Mouse (Mus musculus): Measurements from ENCODE around the gene Chga.

The Chga gene

DNA sequence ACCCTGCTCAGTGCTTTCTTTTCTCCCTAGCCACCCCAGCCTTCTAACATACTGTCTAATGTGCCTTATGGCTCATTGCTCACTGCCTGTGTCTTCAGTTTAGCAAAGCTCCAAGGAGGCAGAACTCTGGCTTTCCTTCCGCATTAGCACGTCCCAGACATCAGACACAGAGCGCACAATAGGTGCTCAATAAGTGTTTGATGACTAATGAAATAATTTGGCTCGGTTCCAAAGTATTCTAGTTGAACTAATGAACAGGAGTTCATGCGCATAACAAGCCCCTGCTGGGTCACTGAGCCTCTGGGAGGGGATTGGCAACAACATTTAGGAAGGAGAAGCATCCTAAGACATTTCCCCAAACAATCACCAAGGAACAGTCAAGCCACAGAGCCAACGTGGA is 2.8 kb upstream of the Chga start:
- in situ Hi-C loops (cut with MboI; ENCODE audit: low pct_unique_long_range_greater_than_20kb in 1 of 2, low sequenced_read_pairs in 2 of 2, unreplicated experiment in 1 of 2), result no loop called here

DNA sequence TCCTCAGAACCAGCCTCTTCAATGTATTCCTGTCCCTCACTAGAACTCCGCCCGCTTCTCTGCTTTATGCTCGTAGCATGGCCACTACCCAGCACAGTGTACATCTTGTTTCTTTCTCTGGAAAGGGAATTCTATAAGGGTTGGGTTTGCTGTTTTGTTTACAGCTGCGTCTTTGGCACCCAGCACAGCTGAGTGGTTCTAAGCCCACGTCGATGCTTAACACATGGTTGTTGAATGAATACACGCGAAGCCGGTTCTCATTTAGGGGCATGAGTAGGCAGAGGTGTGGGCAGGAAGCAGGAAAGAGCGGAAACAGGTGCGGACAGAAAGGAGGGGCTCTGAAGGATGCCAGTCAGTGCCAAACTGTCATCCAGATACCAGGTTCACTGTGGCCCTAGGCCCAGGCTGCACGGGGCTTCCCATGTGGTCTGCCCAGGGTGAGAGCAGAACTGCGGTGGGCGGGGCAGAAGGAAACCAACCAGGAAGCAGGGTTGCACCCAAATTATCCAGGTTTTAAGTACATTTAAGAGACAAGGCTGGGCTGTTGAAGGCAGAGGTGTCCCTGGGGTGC is 979 bp upstream of the Chga start:
- in situ Hi-C loops (cut with MboI; ENCODE audit: low pct_unique_long_range_greater_than_20kb in 1 of 2, low sequenced_read_pairs in 2 of 2, unreplicated experiment in 1 of 2), result no loop called here

DNA sequence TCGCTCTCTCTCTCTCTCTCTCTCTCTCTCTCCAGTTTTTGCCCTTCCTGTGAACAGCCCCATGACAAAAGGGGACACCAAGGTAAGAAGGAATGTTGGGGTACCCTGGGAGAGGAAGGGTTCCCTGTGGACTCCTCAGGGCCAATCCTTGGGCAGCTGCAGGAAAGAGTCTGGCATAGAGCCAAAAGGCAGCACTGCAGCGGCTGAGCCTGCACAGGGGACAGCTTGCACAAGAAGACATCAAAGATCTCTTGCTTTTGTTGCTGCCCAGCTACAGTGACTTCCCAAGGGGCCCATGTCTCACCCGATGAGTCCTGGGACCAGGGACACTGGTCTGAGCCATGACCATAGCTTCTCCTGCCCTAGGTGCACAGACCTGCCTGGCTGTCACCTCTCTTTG is 1.1 kb downstream of the Chga start:
- in situ Hi-C loops (cut with MboI; ENCODE audit: low pct_unique_long_range_greater_than_20kb in 1 of 2, low sequenced_read_pairs in 2 of 2, unreplicated experiment in 1 of 2), result no loop called here

DNA sequence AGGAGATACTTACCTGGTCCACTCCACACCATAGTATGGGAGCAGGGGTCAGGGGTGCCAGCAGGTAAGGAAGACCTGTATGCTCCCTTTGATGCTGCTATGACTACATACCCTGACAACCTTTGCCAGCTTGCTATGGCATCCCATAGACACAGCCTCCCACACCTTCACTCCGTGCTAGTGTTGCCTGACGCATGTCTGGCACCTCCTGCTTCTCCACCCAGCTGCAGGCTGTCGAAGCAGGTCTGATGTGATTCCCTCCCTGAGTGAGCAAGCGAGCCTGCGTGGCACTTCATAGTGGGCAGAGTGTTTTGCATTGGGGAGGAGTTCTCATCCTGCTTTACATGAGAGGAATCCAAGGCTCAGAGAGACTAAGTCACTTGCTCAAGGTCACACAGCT is 2.6 kb downstream of the Chga start:
- in situ Hi-C loops (cut with MboI; ENCODE audit: low pct_unique_long_range_greater_than_20kb in 1 of 2, low sequenced_read_pairs in 2 of 2, unreplicated experiment in 1 of 2), result no loop called here

DNA sequence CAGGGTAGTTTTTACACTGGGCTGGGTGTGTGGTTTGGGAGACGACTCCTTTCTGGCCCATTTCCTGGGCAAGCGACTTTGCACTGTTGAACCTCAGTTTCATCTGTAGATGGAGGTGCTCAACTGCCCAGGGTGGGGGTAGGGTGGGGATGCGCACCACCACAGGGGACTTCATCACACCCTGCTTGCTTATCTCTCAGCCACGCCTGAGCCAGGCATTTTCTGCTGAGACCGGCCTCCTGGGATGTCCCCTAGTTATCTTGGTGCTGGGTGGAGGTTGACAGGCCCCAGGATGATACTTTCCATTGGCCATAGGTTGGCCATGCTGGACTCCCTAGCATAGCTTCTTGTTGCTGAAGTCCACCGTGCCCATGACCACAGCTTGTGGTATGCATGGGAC is 10.3 kb downstream of the Chga start:
- in situ Hi-C loops (cut with MboI; ENCODE audit: low pct_unique_long_range_greater_than_20kb in 1 of 2, low sequenced_read_pairs in 2 of 2, unreplicated experiment in 1 of 2), result no loop called here

DNA sequence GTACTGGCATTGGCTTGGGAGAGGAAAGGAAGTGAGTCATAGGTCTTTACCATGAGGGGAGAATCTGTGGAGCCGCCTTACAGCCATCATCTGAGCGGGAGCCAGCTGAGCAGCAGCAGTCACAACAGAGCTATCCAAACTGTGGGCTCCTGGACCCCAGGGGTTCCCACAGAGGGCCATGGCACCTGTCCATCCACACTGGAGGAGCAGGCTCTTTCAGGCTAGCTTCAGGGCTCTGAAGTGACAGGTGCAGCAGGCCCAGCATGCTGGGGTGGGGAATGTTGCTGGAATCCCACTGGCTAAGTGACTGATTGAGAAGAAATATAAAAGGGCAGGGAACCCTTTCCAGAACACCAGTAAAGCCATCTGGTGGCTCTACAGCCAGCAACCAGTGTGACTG is 12.2 kb downstream of the Chga start:
- in situ Hi-C loops (cut with MboI; ENCODE audit: low pct_unique_long_range_greater_than_20kb in 1 of 2, low sequenced_read_pairs in 2 of 2, unreplicated experiment in 1 of 2), result no loop called here

DNA sequence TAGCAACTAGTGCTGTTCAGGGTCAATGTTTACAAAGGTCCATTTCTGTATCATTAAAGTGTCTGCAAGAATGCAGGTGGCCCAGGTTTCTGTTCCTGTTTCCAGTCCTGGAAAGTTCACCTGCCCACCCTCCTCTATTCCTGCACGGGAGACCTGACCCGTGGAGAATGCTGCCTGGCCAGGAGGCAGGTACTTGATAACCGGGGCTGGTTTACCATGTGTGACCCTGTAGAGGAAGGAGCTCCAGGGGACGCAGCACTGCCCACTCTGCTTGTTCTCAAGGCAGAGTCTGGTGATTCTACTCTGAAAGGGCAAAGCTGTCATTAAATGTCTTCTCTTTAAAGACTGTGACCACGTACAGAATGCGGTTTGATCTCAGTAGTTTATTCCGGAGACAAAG is 13.4 kb downstream of the Chga start:
- in situ Hi-C loops (cut with MboI; ENCODE audit: low pct_unique_long_range_greater_than_20kb in 1 of 2, low sequenced_read_pairs in 2 of 2, unreplicated experiment in 1 of 2), result no loop called here

DNA sequence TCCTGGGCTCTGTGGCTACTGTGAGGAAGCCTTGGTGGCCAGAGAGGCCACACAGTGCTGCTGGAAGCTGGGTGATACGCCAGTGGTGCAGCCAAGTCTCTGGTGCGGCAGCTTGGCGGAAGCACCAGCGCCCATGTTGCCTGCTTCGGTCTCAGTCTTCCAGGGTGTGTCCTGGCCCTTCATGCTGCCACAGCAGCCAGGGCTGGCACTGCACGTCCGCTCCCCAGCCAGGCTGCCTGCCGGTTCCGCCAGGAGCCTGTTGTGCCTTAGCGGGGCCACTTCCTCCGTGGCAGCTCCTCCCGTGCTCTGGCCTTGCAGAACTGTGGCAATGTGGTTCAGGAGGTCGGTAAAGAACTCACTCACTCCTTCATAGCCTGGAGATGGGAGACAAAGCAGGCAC is 15.3 kb downstream of the Chga start:
- in situ Hi-C loops (cut with MboI; ENCODE audit: low pct_unique_long_range_greater_than_20kb in 1 of 2, low sequenced_read_pairs in 2 of 2, unreplicated experiment in 1 of 2), result no loop called here

DNA sequence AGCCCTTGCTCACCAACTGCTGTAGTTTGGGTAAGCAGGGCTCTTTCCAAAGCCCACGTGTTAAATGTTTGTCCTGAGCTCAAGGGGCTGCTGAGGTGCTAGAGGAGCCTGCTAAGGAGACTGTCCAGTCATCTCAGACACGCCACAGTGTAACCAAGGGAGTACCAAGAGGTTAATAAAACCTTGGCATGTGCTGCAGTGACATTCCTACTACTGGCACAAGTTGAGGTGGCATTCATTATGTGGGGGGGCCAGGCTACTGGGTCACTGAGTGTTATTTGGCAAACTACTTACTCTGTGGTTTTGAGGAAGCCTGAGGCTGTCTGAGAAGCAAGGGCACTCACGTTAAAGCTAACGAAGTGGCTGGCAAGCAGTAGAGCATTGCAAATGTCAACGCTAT is 16.0 kb downstream of the Chga start:
- in situ Hi-C loops (cut with MboI; ENCODE audit: low pct_unique_long_range_greater_than_20kb in 1 of 2, low sequenced_read_pairs in 2 of 2, unreplicated experiment in 1 of 2), result no loop called here

DNA sequence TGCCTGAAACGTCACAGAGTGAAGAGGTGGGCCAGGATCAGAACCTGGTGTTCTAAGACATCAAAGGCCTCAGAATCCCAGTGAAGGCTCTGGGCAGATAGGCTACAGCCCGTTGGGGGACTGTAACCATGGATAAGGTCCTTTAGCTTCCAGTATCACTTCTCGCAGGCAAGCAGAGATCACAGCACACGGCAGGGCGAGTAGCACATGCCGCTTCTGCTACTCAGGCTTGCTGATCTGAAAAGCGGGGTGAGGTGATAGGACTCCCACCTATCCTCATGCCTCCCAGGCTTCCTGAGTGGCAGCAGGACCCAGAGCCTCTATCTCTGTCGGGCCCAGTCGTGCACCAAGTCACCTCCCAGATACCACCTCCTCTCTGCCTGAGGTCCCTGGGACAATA is 16.9 kb downstream of the Chga start:
- in situ Hi-C loops (cut with MboI; ENCODE audit: low pct_unique_long_range_greater_than_20kb in 1 of 2, low sequenced_read_pairs in 2 of 2, unreplicated experiment in 1 of 2), result no loop called here

DNA sequence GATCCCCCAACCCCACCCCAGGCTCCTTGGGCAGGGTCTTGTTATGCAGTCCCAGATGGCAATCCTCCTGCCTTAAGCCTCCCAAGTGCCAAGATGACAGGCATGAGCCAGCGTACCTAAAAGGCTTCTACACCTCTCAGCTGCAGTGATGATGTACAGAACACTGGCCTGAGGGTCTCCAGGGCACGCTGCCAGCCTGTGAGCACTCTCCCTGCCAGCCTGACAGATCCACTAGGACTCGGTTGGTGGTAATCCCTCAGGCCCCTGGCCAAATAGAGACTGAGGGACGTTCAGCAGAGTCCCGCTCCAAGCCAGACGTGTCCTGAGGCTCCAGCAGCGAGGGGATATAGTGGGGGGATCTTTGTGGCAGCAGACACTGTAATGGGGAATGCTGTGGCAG is 18.3 kb downstream of the Chga start:
- in situ Hi-C loops (cut with MboI; ENCODE audit: low pct_unique_long_range_greater_than_20kb in 1 of 2, low sequenced_read_pairs in 2 of 2, unreplicated experiment in 1 of 2), result no loop called here

DNA sequence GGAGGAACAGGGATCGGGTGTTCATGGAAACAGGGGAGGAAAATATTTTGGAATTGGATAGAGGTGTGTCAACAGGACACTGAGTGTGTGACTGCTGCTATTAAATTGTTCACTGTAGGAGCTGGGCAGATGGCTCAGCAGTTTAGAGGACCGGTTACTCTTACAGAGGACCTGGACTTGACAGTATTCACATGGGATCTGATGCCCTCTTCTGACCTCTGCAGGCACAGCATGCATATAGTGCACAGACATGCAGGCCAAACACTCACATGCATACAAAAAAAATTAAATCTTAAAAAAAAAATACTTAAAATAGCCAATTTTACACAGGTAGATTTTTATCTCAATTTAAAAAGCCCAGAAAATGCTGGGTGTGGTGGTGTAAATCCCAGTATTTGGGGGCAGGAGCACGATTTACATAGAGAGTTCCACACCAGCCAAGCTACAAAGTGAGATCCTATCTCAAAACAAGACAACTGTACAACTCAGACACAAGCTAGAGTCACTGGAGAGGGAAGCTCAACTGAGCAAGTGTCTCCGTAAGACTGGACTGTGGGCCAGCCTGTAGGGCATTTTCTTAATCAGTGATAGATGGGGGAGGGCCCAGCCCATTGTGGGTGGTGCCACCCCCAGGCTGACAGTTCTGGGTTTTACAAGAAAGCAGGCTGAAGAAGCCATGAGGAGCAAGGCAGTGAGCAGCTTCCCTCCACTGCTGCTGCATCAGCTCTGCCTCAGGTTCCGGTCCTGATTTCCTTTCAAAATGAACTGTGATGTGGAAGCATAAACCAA is 21.0 kb downstream of the Chga start:
- in situ Hi-C loops (cut with MboI; ENCODE audit: low pct_unique_long_range_greater_than_20kb in 1 of 2, low sequenced_read_pairs in 2 of 2, unreplicated experiment in 1 of 2), result no loop called here

DNA sequence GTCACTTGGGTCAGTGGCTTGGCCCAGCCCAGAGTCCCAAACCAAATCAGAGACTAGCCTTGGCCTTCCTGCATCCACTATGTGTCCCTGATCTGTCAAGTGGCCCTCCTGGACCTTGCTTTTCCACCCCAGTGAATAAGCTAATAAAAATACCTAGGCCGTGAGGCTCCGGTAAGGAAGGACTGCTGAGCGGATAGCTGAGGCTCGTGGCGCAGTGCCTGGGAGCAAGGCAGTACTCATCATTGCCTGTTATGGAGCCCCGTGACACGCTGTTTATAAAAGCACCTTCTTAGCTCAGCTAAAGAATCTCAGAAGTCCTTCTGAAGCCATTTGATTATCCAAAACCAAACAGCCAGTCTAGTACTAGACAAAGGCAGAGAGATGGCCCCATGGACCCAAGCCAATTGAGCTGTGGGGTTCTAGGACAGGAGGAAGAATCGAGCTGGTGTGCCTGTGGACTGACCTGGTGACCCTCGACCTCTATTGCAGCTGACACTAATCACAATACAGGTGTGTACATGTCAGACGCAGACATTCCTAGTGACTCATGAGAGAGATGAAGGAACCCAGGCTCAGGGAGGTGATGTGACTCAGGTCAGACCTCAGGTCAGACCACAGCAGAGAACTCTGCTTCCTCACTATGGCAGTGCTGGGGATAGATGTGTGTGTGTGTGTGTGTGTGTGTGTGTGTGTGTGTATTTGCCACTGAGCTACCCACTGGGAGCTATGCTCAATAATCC is 22.1 kb downstream of the Chga start:
- in situ Hi-C loops (cut with MboI; ENCODE audit: low pct_unique_long_range_greater_than_20kb in 1 of 2, low sequenced_read_pairs in 2 of 2, unreplicated experiment in 1 of 2), result no loop called here

DNA sequence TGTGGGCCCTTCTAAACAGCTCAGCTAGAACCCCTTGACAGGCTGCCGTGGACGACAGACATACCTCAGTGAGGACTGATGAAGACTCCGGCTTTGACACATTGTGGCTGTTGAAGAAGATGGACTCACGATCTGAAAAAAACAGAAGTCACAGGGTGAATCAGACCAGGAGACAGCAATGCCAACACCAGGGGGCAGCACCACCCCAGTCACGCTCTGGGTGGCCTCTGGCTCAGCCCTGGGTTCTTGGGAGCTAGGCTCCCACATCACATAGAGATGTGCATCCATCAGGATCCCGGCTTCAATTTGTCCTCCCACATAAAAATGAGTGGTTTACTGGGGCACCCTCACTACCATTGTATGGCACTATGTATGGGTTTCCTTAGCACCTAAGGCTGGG is 24.3 kb downstream of the Chga start:
- in situ Hi-C loops (cut with MboI; ENCODE audit: low pct_unique_long_range_greater_than_20kb in 1 of 2, low sequenced_read_pairs in 2 of 2, unreplicated experiment in 1 of 2), result no loop called here

DNA sequence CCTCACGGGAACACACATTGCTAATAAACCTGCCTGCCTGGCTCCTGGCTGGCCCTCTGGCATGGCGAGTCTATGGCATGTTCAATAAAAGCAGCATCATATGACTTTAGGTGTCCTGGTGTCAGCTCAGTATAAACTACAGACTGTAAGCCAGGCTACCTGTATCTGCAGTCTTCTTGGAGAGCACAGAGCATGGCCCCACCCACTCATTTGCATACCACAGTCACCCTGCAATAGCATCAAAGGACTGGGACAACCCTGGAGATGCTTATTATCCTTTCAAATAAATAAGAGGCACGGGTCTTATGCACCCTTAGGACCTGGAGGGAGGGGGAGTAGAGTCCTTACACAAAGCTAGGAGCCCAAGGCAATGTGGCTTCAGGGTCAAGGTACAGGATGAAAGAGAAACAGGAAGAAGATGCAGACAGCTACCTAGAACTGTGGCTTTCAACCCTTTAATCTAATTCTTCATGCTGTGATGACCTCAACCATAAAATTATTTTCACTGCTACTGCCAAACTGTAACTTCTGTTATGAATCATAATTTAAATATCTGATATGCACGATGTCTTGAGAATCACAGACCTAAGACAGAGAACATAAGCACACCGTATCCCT is 26.9 kb downstream of the Chga start:
- in situ Hi-C loops (cut with MboI; ENCODE audit: low pct_unique_long_range_greater_than_20kb in 1 of 2, low sequenced_read_pairs in 2 of 2, unreplicated experiment in 1 of 2), result no loop called here

DNA sequence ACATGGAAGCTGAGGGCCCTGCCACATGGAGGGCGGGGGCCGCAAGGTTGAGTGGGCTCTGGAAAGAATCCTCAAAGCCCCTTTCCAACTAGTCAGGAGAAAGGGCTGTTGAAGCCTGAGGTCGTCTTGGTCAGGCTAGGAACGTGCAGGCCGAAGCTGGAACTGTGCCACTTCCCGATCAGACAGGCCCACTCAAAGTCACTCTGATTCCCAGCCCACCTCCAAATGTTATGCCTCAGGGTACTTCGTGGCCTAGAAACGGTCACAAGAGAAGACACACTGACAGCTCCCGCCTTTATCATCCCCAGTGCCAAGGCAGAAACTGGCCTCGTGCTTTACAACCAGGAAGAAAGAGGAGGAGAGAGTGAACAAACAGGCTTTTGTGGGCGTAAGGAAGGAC is 27.7 kb downstream of the Chga start:
- in situ Hi-C loops (cut with MboI; ENCODE audit: low pct_unique_long_range_greater_than_20kb in 1 of 2, low sequenced_read_pairs in 2 of 2, unreplicated experiment in 1 of 2), result no loop called here

DNA sequence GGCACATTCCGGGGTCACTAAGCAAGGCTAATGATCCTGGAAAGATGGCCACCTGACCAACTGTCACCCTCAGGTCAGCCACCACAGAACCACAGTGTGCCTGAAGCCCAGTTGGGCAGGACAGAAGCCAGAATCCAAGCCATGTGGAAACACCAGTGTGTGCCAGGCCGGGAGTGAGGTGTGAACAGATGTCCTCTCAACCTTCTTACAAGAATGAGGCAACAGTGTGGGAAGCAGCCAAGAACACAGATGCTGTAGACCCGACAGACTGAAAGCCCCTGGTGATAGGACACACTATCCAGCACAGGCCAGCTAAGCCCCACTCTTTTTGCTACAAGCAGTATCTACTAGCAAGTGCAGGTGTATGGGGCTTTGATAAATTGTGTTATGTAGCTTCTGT is 30.6 kb downstream of the Chga start:
- in situ Hi-C loops (cut with MboI; ENCODE audit: low pct_unique_long_range_greater_than_20kb in 1 of 2, low sequenced_read_pairs in 2 of 2, unreplicated experiment in 1 of 2), result no loop called here

DNA sequence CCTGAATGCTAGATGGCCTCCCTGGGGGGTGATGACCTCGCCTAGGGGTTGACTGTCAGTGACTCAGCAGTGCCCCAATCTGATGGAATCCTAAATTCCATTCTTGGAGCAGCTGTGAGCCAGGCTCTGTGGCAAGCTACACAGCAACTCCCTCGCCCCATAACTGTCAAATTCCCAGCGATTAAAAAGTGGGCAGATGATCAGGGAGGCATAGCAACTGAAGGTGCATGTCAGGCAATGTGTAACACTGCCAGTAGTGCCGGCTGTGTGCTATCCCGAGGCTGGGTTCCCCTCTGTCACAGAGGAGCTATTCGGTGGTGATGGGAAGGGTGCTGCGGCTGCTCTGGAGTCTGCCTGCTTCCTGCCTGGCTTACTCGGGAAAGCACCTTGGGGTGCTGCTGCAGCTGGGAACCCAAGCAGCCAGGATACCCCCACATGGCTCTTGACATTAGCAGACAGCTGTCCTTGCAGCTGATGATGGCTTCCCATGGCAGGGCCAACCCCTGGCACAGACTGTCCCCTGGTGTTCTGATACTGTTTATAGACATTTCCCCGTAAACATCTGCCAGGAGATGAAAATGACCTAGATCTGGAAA is 31.6 kb downstream of the Chga start:
- in situ Hi-C loops (cut with MboI; ENCODE audit: low pct_unique_long_range_greater_than_20kb in 1 of 2, low sequenced_read_pairs in 2 of 2, unreplicated experiment in 1 of 2), result no loop called here

DNA sequence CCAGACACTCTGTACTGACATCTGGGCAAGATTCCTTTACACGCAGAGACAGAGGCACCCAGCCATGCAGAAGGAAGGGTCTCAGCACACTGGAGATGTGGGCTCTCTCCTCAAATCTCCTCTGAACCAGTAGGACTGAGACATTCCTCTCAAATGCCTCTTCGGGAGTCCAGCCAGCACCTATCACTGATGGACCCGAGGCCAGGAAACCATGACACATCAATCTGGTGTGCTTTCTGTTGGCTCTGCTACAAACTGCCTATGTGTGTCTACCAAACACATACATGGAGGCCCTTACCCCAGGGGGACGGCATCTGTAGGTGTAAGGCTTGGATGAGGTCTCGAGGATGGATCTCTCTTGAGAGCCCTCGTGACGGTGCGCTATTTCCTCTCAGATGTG is 32.3 kb downstream of the Chga start:
- in situ Hi-C loops (cut with MboI; ENCODE audit: low pct_unique_long_range_greater_than_20kb in 1 of 2, low sequenced_read_pairs in 2 of 2, unreplicated experiment in 1 of 2), result no loop called here

All from mouse embryonic stem cell (cell line).